Mouse (Mus musculus): Measurements from ENCODE around the gene P2ry2.

The P2ry2 gene

GRCm38 (mm10) chr7:101026836-101027235, 14.2 kb upstream of the P2ry2 start:
- DNase-seq (ENCODE audit: low spot score), result no peak

- DNase-seq (ENCODE audit: low spot score), result no peak
These were observed 4.8 kb upstream of the P2ry2 start for GRCm38 (mm10) chr7:101017492-101017891.

DNA sequence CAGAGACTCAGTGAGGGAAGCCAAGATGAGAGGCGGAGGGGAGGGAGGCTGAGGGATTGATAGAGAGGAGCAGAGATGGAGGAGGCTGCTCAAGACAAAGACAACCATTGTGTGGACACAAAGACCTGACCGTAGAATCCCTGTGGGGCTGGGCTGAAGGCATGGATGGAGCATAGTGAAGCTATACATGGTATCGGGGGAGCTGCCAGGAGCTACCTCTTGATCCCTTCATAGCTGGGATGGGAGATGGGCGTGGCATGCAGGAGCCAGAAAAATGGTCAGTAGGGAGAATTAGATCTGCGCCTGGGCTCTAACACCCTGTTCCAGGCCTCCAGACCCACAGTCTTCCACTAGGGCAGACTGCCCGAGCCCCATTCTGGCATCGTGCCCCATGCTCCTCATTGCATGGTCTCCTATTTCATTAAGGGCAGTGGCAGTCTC, 4.4 kb upstream of the P2ry2 start:
- no peak for DNase-seq (ENCODE audit: low spot score)

DNA sequence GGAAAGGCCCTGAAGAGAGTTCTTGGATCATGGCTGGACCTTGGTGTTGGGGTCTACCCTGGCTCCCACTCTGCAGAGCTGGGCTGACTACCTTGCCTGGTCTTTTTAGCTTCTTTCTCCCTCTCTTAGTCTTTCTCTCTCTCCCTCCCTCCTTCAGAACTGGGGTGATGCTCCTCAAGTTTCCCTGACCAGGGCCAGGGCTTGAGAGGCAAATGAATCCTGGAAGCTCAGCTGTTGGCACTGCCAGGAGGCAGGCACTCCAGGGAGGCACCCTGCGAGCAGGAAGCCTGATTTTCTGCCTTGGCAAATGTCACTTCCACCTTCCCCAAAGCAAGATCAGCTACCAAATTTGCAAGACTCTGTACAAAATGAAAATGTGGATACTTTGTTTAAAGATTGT, 2.3 kb upstream of the P2ry2 start:
- DNase-seq (ENCODE audit: low spot score), result no peak

DNA sequence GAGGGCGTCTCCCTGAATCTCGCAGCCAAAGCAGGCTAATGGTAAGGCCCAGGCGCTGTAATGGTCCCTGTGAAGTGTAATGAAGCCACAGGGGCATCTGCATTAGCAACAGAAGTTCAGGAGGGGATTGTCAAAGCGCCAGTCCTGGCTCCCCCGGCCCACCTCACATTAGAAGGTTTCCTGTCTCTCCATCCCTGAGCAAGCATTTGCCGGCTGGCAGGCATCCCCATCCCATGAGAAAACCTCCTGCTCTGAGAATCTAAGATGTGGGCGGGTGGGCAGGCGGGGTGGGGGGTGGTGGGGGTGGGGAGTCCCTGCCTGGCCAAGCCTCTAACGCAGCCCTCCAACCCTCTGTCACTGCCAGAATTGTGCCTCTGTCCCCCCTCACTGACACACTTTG, 1.4 kb upstream of the P2ry2 start:
- DNase-seq (ENCODE audit: low spot score), result no peak

DNA sequence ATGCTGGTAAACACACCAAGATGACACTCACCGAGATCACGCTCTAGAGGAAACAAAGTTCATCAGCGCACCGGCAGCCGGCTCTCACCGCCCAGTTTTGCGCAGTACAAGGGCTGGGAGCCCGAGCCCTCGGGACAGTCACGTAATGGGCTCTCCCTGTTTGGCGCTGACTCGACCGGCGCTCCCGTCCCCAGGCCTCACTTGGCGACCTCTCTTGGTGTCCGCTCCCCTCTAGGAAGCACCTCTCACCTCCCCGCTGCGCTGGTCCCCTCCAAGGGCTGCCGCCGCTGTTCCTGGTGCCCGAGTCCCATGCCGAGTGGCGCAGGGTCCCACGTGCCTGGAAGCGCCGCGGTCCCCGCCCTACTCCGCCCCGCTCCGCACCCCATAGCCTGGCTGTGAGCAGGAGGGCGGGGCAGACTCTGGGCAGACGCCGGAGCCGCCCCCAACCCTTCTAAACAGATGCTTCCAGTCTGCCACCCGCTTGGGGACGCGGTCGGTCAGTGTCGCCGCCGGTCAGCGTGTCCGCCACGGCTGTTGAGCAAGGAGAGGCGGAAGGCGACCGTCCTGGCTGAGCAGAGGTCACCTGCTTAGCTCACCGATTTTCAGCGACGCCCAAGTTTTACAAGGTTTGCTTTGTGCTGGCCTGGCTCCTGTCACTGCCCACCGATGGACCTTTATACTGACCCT, 842 bp downstream of the P2ry2 start:
- DNase-seq (ENCODE audit: low spot score), result no peak

DNA sequence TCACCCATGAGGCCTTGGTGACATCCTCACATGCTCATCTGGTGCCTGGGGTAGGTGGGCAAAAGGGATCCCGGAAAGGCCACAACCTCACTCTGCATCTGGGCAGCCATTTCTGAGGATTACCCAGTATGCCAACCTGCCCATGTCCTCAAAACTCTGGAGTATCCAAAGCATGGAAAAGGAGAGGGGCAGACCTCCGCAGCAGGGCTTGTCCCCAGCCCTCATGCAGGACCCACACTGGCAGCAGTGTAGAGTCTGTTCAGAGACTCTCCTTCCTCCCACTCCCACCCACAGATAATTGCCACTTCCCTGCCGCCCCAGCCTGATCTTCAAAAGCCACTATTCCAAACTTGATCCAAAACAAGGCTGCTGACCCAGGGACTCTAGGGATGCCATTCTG, 1.9 kb downstream of the P2ry2 start:
- DNase-seq (ENCODE audit: low spot score), result no peak

GRCm38 (mm10) chr7:101006201-101006600, 6.5 kb downstream of the P2ry2 start:
- no peak for DNase-seq (ENCODE audit: low spot score)

DNA sequence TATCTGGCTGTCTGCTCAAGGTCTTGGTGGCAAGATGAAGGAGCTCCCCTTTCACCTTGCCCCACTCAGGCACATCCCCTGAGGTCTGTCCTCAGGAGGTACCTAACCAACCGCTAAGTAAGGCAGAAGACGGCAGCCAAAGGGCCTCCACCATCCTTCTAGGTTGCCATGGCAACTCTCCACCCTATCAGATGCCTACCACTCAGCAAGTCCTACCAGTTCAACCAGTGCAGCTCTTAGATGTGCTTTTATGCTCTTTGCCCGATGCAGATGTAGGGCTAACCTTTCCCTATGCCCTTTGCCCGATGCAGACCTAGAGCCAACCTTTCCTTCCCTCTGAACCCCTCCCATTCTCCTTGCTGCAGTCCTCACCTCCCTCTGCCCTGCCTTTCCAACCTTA, 7.5 kb downstream of the P2ry2 start:
- no peak for DNase-seq (ENCODE audit: low spot score)

GRCm38 (mm10) chr7:101003442-101004326, 9.0 kb downstream of the P2ry2 start:
- no peak for DNase-seq (ENCODE audit: low spot score)

- DNase-seq (ENCODE audit: low spot score), result no peak
These were observed 10.4 kb downstream of the P2ry2 start for GRCm38 (mm10) chr7:101002274-101002673.

DNA sequence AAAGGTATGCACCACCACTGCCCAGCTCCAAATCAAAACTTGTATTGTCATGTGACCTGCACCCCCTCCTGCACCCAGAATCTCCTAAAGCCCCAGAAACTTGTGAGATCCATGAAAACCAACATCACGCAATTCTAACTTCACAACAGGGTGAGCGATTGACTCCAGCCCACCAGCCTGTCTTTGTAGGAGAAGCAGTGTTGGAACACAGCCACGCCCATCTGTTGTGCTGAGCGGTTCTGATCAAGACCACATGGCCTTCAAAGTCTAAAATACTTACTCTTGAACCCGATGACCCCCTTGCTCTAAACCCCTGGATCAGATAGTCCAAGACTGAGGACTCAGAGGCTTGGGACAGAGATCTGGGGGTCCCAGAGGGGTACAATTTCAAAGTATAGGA, 13.0 kb downstream of the P2ry2 start:
- no peak for DNase-seq (ENCODE audit: low spot score)

GRCm38 (mm10) chr7:100998578-100998960, 14.1 kb downstream of the P2ry2 start:
- no peak for DNase-seq (ENCODE audit: low spot score)

DNA sequence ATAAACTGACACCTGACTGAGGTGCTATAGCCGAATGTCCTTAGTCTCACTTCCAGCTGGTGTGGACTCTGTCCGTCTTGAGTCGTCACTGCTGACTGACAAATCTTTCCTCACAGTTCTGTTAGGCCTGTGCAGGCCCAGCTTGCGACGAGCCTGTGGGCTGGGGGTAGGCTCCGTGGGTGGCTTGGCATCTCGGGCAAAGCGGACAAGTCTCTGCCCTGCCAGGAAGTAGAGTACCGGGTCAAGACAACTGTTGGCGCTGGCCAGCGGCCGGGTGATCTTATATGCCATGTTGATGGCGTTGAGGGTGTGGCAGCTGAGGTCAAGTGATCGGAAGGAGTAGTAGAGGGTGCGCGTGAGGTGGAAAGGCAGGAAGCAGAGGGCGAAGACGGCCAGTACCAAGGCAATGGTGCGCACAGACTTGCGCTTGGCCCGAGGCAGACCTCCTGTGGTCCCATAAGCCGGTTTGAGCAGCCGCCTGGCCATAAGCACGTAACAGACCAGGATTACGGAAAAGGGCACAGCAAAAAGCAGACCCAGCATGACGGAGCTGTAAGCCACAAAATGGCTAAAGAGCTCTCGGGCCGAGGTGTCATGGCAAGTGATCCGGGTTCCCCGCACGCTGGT, 14.6 kb downstream of the P2ry2 start:
- DNase-seq (ENCODE audit: low spot score), result no peak

DNA sequence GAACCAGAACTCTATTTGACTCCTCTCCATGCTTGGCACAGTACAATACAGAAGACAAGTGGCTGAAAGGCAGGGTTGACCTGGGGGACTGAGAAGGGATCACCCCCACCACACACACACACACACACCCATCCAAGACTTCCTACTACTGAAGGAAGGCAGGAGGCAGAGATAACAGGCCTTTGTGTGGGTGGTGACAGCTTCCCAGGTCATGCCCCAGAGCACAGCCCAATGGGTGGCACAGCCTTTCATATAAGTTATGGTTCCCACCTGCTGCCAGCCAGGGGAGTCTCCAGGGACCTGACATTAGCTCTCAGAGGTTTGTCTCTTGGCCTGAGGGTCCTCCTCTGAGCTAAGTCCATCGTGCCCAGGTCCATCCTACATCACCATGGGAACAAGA, 15.5 kb downstream of the P2ry2 start:
- DNase-seq (ENCODE audit: low spot score), result no peak

DNA sequence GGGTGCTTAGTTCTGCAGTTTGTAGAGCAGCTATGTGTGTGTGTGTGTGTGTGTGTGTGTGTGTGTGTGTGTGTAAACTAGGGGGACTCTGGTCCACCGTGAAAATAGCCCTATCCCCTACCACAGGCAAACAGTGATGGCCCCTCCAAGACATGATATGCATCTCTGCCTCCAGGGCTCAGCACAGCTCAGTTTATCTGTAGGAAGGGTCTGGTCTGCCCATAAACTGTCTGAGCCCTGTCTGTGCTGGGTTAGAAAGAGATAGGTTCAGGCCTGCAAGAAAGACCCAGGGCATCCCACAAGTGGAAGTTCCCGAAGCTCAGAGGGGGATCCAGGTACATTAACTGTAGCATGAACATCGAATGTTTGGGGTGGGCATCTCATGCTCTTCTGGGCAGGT, 16.7 kb downstream of the P2ry2 start:
- no peak for DNase-seq (ENCODE audit: low spot score)

GRCm38 (mm10) chr7:100995260-100995864, 17.3 kb downstream of the P2ry2 start:
- DNase-seq (ENCODE audit: low spot score), result no peak

GRCm38 (mm10) chr7:100993166-100993565, 19.5 kb downstream of the P2ry2 start:
- DNase-seq (ENCODE audit: low spot score), result no peak

GRCm38 (mm10) chr7:100991972-100992371, 20.7 kb downstream of the P2ry2 start:
- DNase-seq (ENCODE audit: low spot score), result no peak

- no peak for DNase-seq (ENCODE audit: low spot score)
These were observed 21.9 kb downstream of the P2ry2 start for GRCm38 (mm10) chr7:100990636-100991311.

DNA sequence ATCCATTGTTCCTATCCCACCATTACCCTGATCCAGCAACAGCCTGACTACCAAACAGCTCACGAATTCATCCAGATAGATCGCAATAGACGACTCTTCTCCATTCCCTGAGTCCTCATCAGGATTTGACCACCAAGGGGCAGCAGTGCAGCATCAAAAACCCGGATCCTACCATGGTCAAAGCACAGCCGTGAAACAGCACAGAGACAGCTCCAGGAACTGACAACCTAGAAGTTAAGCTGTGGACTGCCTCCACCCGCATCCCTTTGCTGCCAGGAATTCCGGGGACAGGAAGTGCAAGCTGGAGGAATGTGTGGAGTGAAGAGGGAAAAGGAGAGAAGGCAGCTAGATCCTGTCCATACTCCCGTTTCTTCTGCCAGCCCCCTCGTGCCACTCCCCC, 24.6 kb downstream of the P2ry2 start:
- no peak for DNase-seq (ENCODE audit: low spot score)

Data from c-Kit-positive CD71-positive TER-119-positive erythroid progenitor cells, embryonic 14.5 days (primary cell).